ENCODE assay signal across 8 mouse cellular contexts in the genomic region with DNA sequence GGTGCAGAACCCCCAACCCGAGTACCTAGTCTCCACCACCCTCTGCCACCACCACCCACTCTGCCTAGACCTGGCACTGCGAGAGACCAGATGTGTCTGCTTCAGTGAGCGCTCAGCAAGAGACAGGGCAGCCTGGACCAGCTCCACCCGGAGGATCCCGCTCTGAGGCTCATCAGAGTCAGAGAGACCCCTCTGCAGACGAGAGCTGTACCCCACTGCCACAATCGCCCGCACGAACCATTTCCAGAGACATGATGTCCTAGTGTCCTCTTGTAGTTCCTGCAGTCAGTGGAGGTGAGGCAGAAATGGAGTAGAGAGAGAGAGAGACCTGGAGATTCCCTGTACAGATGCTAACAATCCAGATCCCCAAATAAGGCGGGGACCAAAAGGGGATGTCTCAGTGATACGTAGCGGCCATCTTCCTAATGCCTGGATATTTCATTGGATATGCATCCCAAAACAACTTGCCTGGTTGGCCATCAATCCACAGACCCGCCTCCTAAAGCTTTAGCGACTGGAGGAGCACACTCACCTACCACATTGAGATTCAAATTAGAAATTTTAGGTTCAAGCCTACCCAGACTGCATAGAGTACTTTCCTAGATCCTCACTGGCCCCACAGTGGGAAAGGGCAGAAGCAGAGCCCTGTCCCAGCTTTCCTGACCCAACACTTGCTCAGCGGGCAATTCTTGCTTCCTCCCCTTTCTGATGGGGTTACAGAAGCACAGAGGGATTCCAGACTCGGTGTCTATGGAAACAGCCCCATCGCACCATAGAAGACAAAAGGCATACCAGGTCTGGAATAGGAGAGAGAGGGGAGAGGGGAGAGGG. TPM values are rescaled to one million over a fixed set of nuclear protein-coding genes. Genes with fewer than 3 reads are reported as not detected.
DNase-seq lines count a peak whose midpoint lies in the region; ATAC-seq lines count a peak whose summit lies in the region.

A gene (minus strand): TSS at position 388 of the 831 bp plus-strand sequence.

- peaks cover 22% of the 10 kb centered on the region for H3K4me1 ChIP-seq in kidney, embryonic 15.5 days
- H3K4me1 ChIP-seq in liver, embryonic 12.5 days = no peaks in the 10 kb centered on the region

- WGBS in kidney, embryonic 15.5 days = 3% methylated on average over 17 of the region's 17 CpGs
- WGBS in liver, embryonic 12.5 days (ENCODE audit: insufficient replicate concordance) = 3% methylated on average over 17 of the region's 17 CpGs

- H3K4me3 ChIP-seq in kidney, embryonic 15.5 days (replicated peaks) = peak within 1 kb of the TSS; percentile 51
- H3K4me3 ChIP-seq in liver, embryonic 12.5 days = peak within 1 kb of the TSS; percentile 39

- H3K27ac ChIP-seq in kidney, embryonic 15.5 days = 0 out of 2 replicates have a peak within 1 kb of the TSS, but pooled peaks have one; percentile 9
- H3K27ac ChIP-seq in liver, embryonic 12.5 days = no peak within 1 kb of the TSS

- no peaks in the 10 kb centered on the region for H3K27me3 ChIP-seq in kidney, embryonic 15.5 days
- H3K27me3 ChIP-seq in liver, embryonic 12.5 days (replicated peaks) = peaks cover 31% of the 10 kb centered on the region

- H3K9ac ChIP-seq in kidney, embryonic 15.5 days = peak within 1 kb of the TSS; percentile 51
- H3K9ac ChIP-seq in liver, embryonic 12.5 days = no peak within 1 kb of the TSS

- H3K9me3 ChIP-seq in kidney, embryonic 15.5 days (replicated peaks) = no peaks in the 10 kb centered on the region
- H3K9me3 ChIP-seq in liver, embryonic 12.5 days (replicated peaks) = no peaks in the 10 kb centered on the region

- H3K4me2 ChIP-seq in kidney, embryonic 15.5 days = peak within 1 kb of the TSS; percentile 73
- peak within 1 kb of the TSS; percentile 32 for H3K4me2 ChIP-seq in liver, embryonic 12.5 days

- no peak for DNase-seq in kidney, adult 18-20 months
- DNase-seq in cerebellum, adult 9-11 months = peak; percentile 70
- peak; percentile 46 to 55 for DNase-seq in frontal cortex, postnatal 10 days (ENCODE audit: low spot score in 2 of 2)
- peak; percentile 51 for DNase-seq in kidney, postnatal 10 days
- DNase-seq in right cerebral cortex, postnatal 14 days = peak; percentile 43
- no peak for DNase-seq in urinary bladder, adult 2 months (ENCODE audit: low spot score)

- H3K36me3 ChIP-seq in kidney, embryonic 15.5 days = no peaks in the 10 kb centered on the region
- no peaks in the 10 kb centered on the region for H3K36me3 ChIP-seq in liver, embryonic 12.5 days

- ATAC-seq in kidney, embryonic 15.5 days (replicated peaks; ENCODE audit: low FRiP score) = peak; percentile 79
- ATAC-seq in liver, embryonic 12.5 days = no peak

RNA-seq across cellular contexts. Expression of the gene that starts here (rescaled TPM):
- polyA plus RNA-seq in kidney, embryonic 15.5 days (2015; fragmentation: Nextera tagmentation; extraction: Ambion mirVana) = 3.0 TPM in 2 replicates
- 0.18 and 0.31 TPM in 2 replicates for polyA plus RNA-seq in liver, embryonic 12.5 days (2016; fragmentation: Nextera tagmentation; extraction: Ambion mirVana)
- 4.5 and 5.2 TPM in 2 replicates for polyA plus RNA-seq in urinary bladder, adult 2 months (2012; rRNA removed)

Comparison
In these comparisons a context has a peak if more than half of its experiments do, and no peak if none do; other contexts are left out.
1. DNase-seq: peak in cerebellum, adult 9-11 months (single experiment), frontal cortex, postnatal 10 days (2 of 2), kidney, postnatal 10 days (single experiment) and right cerebral cortex, postnatal 14 days (single experiment); none in kidney, adult 18-20 months (single experiment) and urinary bladder, adult 2 months (single experiment).